Mouse (Mus musculus): ENCODE measurements around the gene Arhgef2. TPM values are rescaled to one million over a fixed set of nuclear protein-coding genes. Genes with fewer than 3 reads are reported as not detected.

Arhgef2 gene
- polyA plus RNA-seq, 1 experiment from 2014 or later, result 91.6 TPM

DNA sequence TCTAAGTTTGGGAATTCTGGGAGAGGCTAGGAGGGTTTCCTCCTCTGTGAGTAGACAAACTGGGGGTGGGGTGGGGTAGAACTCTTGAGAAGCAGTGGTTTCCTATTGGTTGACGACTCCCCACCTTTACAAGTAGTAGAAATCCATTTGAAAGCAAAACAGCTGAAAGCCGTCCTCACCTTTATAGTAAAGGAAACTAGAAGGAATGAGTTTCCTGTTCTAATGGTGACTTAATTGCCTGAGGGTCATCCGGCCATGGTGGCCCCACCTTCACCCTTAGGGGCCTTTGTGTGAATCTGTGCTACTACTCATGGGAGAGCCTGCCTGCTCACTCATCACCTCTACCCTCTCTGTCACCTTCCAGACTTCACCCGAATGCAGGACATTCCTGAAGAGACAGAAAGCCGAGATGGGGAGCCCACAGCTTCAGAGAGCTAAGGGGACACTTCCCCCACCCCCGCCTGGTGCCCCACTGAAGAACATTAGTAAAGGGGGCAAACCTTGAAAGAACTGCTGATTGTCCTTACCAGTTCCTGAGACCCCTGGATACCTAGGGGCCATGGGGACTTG is 40.7 kb downstream of the Arhgef2 start:
- Histone ChIP-seq H3K9me3 (no peaks in the 10 kb centered on the region), H3K36me3 (peaks cover 78% of the 10 kb centered on the region), H3K4me3 (no peak overlapping the region), H3K9ac (no peak overlapping the region), H3K4me2 (no peak overlapping the region), H3K4me1 (no peaks in the 10 kb centered on the region), H3K27ac (no peak overlapping the region), H3K27me3 (no peaks in the 10 kb centered on the region)
- 74% methylated on average over 6 of the region's 6 CpGs for WGBS
- ATAC-seq (ENCODE audit: insufficient number of reproducible peaks, insufficient read depth, low FRiP score, low TSS enrichment, low read depth), result no peak

DNA sequence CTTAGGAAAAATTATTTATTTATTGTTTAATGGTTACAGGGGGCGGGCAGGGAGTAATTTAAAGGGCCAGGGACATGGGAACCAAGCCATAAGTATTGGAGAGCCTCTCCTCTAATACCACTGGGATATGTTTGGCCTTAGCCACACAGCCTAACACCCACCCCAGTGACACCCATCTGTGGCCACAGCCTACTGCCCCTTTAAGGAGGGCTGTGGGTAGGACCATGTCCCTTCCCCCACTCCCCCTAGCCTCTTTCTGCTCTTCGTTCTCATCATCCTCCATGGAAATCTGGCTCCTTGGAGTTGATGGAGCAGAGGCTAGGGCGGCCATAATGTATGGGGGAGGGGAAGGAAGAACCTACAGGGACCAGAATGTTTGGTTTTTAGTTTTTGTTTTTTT is 41.3 kb downstream of the Arhgef2 start:
- peaks cover 72% of the 10 kb centered on the region for H3K36me3 ChIP-seq
- no peak overlapping the region for H3K27ac ChIP-seq
- no peak overlapping the region for H3K4me3 ChIP-seq
- H3K9ac ChIP-seq, result no peak overlapping the region
- no peak overlapping the region for H3K4me2 ChIP-seq
- H3K27me3 ChIP-seq, result no peaks in the 10 kb centered on the region
- no peaks in the 10 kb centered on the region for H3K9me3 ChIP-seq
- ATAC-seq (ENCODE audit: insufficient number of reproducible peaks, insufficient read depth, low FRiP score, low TSS enrichment, low read depth), result no peak
- H3K4me1 ChIP-seq, result no peaks in the 10 kb centered on the region
- 84% methylated on average over 3 of the region's 3 CpGs for WGBS

DNA sequence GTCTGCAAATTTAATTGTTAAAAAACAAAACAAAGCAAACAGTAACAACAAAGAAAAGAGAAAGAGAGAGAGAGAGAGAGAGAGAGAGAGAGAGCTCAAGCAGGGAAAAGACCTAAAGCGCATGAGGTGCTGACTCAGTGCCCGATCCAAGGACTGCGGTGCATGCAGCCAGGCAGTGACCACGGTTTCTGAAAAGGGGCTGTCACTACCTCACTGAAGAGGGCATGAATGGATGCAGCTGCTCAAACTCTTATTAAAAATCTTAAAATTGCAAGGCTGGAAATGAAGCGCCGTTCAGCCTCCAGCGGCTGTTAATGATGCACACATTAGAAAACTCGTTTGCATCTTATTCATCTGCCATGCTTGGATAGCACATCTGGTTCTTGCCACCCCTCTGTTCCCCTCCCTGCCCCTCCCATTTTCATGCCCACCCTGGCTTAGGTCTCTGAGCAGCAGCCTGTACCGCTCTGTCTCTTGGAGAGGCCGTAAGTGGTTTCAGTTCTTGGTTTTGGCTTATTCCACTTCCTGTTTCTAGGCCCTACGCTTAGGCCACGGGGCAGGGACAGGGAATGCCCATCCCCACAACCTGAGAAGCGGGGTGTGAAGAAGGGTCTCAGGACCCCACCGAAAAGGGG is 42.1 kb downstream of the Arhgef2 start:
- no peaks in the 10 kb centered on the region for H3K27me3 ChIP-seq
- WGBS, result 87% methylated on average over 14 of the region's 14 CpGs
- no peak for ATAC-seq (ENCODE audit: insufficient number of reproducible peaks, insufficient read depth, low FRiP score, low TSS enrichment, low read depth)
- no peak overlapping the region for H3K4me2 ChIP-seq
- peaks cover 64% of the 10 kb centered on the region for H3K36me3 ChIP-seq
- no peak overlapping the region for H3K4me3 ChIP-seq
- H3K27ac ChIP-seq, result no peak overlapping the region
- no peaks in the 10 kb centered on the region for H3K9me3 ChIP-seq
- H3K9ac ChIP-seq, result no peak overlapping the region
- H3K4me1 ChIP-seq, result 0 out of 2 replicates have a peak, but pooled peaks cover under 1% of the 10 kb centered on the region

DNA sequence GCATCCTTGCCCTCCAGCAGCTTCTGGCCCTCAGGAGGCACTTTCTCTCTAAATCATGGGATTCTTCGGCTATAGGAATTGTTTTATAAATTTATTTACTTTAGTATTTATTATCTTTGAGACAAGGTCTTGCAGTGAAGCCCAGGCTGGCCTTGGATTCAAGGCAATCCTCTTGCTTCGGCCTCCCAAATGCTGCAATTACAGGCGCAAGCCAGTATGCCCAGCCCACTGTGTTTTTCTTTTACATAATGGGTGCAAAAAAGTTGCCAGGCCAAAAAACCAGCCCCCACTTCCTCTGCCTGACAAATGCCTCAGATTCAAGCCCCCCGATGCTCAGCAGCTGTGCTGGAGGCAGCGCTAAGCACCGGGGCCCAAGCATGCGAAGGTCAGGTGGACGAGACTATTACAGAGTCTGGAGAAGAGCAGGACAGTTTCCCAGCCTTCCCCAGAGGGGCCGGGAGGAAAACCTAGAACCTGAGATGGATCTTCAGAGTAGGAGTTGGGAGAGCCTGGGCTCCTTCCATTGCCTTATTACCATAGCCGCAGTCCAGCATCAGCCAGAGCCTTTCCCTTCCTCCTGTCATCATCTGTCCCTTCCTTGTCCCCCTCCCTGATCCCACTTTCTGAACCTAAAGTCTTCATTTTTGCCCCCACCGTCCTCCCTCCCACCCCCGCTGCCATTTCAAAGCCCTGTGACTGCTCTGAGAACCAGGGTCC is 42.8 kb downstream of the Arhgef2 start:
- Histone ChIP-seq H3K27ac (no peak overlapping the region), H3K4me1 (0 out of 2 replicates have a peak, but pooled peaks cover 4% of the 10 kb centered on the region), H3K9me3 (no peaks in the 10 kb centered on the region), H3K4me3 (no peak overlapping the region), H3K9ac (no peak overlapping the region), H3K36me3 (peaks cover 57% of the 10 kb centered on the region), H3K4me2 (no peak overlapping the region), H3K27me3 (no peaks in the 10 kb centered on the region)
- WGBS, result 81% methylated on average over 12 of the region's 12 CpGs
- ATAC-seq (ENCODE audit: insufficient number of reproducible peaks, insufficient read depth, low FRiP score, low TSS enrichment, low read depth), result no peak

DNA sequence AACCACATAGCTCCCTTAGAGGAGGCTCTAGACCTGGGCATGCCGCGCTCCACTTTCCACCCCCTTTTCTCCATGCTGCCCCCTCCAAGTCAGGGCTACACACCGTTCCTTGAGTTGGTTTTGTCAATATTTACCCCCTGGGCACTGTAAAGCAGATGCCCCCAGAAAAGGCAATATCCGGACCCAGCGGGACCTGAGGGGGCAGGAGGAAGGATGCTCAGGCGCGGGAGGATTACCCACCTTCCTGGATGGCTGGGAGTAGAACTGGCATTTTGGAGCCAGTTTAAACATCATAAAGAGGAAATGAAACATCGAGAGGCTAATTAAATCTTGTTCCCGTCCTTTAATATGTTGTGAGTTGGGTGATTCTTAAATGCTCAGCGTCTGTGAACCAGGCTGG is 43.4 kb downstream of the Arhgef2 start:
- WGBS, result 76% methylated on average over 10 of the region's 10 CpGs
- H3K4me1 ChIP-seq, result 0 out of 2 replicates have a peak, but pooled peaks cover 4% of the 10 kb centered on the region
- peaks cover 51% of the 10 kb centered on the region for H3K36me3 ChIP-seq
- no peak overlapping the region for H3K9ac ChIP-seq
- no peaks in the 10 kb centered on the region for H3K27me3 ChIP-seq
- no peak overlapping the region for H3K27ac ChIP-seq
- H3K4me2 ChIP-seq, result no peak overlapping the region
- no peak for ATAC-seq (ENCODE audit: insufficient number of reproducible peaks, insufficient read depth, low FRiP score, low TSS enrichment, low read depth)
- no peak overlapping the region for H3K4me3 ChIP-seq
- H3K9me3 ChIP-seq, result no peaks in the 10 kb centered on the region

DNA sequence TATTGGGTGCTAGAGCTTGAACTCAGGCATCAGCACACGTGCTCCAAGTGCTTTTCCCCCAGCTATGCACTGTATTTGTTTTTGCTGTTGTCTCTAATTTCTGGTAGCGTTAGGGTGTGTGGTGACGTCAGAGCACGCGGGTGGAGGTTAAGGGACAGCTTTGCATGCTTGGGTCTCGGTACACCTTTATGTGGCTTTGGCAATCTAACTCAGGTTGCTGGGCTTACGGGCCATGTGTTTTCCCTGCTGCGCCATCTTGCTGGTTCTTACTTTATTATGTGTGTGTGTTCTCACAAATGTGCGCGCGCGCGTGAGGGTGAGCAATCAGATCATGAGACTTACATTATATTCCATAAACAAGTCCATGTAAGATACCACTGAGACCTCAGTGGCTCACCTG is 44.2 kb downstream of the Arhgef2 start:
- Histone ChIP-seq H3K9ac (no peak overlapping the region), H3K36me3 (peaks cover 43% of the 10 kb centered on the region), H3K9me3 (no peaks in the 10 kb centered on the region), H3K27ac (no peak overlapping the region), H3K4me3 (no peak overlapping the region), H3K4me1 (0 out of 2 replicates have a peak, but pooled peaks cover 9% of the 10 kb centered on the region), H3K4me2 (no peak overlapping the region), H3K27me3 (no peaks in the 10 kb centered on the region)
- WGBS, result 93% methylated on average over 13 of the region's 13 CpGs
- ATAC-seq (ENCODE audit: insufficient number of reproducible peaks, insufficient read depth, low FRiP score, low TSS enrichment, low read depth), result no peak

DNA sequence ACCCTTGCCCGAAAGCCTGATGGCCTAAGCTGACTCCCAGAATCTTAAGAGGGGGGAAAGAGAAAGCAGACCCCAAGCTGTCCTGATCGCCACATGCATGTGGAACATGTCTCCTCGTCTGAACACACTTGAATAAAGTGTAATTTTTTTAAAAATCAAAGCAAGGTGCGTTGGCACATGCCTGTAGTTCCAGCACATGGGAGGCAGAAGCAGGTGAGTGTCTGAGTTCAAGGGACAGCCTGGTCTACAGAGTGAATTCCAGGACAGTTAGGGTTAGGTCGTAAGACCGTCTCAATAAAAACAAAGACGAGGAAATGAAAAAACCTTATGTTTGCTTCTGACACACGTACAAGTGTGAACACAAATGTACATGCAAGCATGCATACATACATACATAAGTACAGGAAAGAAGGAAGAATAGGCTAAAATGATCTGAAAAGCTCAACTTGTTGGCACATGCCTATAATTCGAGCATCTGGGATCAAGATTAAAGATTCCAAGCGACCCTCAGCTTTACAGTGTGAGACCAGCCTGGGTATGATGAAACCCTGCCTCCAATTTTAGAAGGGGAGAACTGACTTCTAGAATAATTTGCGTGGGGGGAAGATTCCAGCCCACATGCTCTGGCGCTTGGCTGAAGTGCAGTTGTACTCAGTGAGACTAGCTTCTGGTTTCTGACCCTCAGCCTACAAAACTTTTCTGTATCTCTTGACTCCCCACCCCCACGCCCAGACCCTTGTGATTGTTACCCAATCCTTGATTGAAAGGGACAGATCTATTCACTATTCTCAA is 45.1 kb downstream of the Arhgef2 start:
- Histone ChIP-seq H3K4me3 (no peak overlapping the region), H3K4me2 (no peak overlapping the region), H3K9me3 (no peaks in the 10 kb centered on the region), H3K27ac (no peak overlapping the region), H3K9ac (no peak overlapping the region), H3K4me1 (peaks cover 18% of the 10 kb centered on the region; the same call in 1 of the 2 replicates), H3K27me3 (no peaks in the 10 kb centered on the region), H3K36me3 (peaks cover 35% of the 10 kb centered on the region)
- WGBS, result 73% methylated on average over 13 of the region's 13 CpGs
- ATAC-seq (ENCODE audit: insufficient number of reproducible peaks, insufficient read depth, low FRiP score, low TSS enrichment, low read depth), result no peak

DNA sequence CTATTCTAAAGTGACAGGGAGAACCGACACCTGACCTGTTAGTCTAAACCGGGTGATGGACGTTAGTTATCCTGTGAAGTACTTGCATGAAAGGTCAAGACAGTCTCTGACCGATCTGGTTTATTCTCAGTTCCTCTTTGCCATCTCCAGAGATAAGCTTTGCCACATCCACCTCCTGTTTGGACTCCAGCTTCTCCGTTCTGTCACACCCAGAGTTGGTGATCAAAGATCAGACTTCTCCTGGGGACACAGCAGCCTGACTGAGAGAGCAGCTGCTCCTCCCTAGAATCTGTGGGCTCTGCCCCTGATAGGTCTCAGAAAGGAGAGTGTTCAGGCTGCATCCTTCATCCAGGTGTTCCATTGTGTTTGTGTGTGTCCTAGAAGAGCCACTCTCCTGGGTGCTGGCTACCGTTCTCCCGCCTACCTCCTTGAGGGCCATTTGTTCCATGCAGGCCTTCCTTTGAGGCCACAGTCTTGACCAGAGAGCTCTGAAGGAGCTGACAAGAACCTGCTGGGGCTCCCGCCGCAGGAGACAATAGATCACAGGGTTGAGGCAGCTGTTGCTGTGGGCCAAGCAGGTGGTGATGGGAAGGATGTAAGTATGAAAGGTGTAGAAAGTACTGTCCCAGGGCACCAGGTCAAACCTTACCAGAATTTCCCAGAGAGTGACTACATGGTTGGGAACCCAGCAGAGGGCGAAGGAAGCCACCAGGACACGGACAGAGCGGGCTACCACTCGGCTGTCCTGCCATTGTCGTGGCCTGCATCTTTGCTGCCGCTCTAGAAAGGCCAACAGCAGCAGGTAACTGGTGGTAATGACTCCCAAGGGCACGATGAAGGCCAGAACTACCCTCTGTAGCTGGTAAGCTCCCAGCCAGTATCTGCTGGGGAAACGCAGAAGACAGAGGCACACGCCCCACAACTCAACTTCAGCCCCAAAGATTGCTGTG is 46.2 kb downstream of the Arhgef2 start:
- H3K9me3 ChIP-seq, result no peaks in the 10 kb centered on the region
- no peak overlapping the region for H3K4me2 ChIP-seq
- no peak overlapping the region for H3K9ac ChIP-seq
- ATAC-seq (ENCODE audit: insufficient number of reproducible peaks, insufficient read depth, low FRiP score, low TSS enrichment, low read depth), result no peak
- no peaks in the 10 kb centered on the region for H3K27me3 ChIP-seq
- peaks cover 18% of the 10 kb centered on the region; the same call in 1 of the 2 replicates for H3K4me1 ChIP-seq
- 82% methylated on average over 18 of the region's 18 CpGs for WGBS
- no peak overlapping the region for H3K27ac ChIP-seq
- peaks cover 24% of the 10 kb centered on the region for H3K36me3 ChIP-seq
- no peak overlapping the region for H3K4me3 ChIP-seq

DNA sequence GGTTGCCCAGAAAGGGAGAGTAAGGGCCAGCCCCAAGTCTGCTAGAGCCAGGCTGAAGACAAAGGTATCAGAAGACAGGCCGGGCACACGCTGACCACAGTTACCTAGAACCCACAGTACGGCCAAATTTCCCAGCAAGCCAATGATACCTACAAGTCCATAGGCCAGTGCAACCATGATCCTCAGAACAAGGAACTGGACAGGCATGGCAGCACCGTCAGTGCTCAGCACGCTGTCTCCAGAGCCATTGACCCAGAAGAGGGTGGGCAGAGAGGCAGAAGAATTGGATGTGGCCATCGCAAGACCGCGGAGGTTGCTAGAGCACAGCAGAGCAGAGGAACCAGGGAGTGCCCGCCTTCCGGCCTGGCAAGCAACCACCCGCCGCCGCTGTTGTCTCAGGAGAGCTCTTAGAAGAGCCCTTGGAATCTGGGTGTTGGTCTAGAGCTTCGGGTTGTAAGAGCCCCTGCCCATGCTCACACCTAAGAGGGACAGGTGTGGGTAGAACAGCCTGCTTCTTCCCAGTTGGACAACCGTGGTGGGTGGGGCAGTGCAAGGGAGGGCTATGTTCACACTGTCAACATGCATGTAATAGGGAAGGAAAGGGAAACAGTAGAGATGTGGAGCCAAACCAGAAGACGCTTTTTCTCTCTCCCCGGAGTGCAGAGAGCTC is 47.2 kb downstream of the Arhgef2 start, which contains the start of gene Rxfp4:
Gene Rxfp4 (minus strand): TSS at position 297 of the 670 bp plus-strand sequence.
- peaks cover 14% of the 10 kb centered on the region for H3K36me3 ChIP-seq
- H3K27me3 ChIP-seq, result no peaks in the 10 kb centered on the region
- WGBS, result 87% methylated on average over 17 of the region's 17 CpGs
- no peak within 1 kb of the TSS for H3K9ac ChIP-seq
- no peak for ATAC-seq (ENCODE audit: insufficient number of reproducible peaks, insufficient read depth, low FRiP score, low TSS enrichment, low read depth)
- no peak within 1 kb of the TSS for H3K4me2 ChIP-seq
- H3K4me1 ChIP-seq, result peaks cover 18% of the 10 kb centered on the region; the same call in 1 of the 2 replicates
- no peaks in the 10 kb centered on the region for H3K9me3 ChIP-seq
- H3K4me3 ChIP-seq, result no peak within 1 kb of the TSS
- H3K27ac ChIP-seq, result peak within 1 kb of the TSS; percentile 24; the same call in 1 of the 2 replicates
